Mouse (Mus musculus): ENCODE data around the gene Crtc3.

The Crtc3 gene

GRCm38 (mm10) chr7:80612191-80612787 lies 76.4 kb downstream of the Crtc3 start:
- H3K36me3 ChIP-seq (ENCODE audit: control insufficient read depth, insufficient read depth, low read length, poor library complexity, severe bottlenecking) = peaks cover 1% of the 10 kb centered on the region
- no peak for DNase-seq (ENCODE audit: low read depth, low spot score)

DNA sequence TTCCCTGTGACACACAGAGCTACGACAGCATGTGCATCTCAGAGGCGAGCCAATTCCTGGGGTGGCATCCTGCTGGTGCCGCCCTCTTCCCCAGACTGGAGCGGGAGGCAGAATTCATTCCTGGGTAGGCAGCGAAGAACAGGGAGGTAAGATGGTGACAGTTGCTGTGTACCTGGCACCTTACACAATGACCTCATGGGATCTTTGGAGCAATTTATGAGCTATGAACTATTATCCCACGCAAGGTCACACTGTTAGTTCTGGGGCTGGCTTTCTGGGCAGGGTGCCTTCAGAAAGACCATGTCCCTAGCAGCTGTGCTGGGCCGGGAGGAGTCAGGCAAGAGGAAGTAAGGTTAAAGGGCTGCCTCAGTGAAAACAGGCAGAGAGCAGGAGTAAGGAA lies 77.0 kb downstream of the Crtc3 start:
- DNase-seq (ENCODE audit: low read depth, low spot score) = no peak
- peaks cover 1% of the 10 kb centered on the region for H3K36me3 ChIP-seq (ENCODE audit: control insufficient read depth, insufficient read depth, low read length, poor library complexity, severe bottlenecking)
- no peaks in the 10 kb centered on the region for H3K27me3 ChIP-seq (ENCODE audit: control insufficient read depth, insufficient read depth, low read length, poor library complexity, severe bottlenecking)

More at GRCm38 (mm10) chr7:80612191-80612787, 76.4 kb downstream of the Crtc3 start:
- no peaks in the 10 kb centered on the region for H3K27me3 ChIP-seq (ENCODE audit: control insufficient read depth, insufficient read depth, low read length, poor library complexity, severe bottlenecking)

DNA sequence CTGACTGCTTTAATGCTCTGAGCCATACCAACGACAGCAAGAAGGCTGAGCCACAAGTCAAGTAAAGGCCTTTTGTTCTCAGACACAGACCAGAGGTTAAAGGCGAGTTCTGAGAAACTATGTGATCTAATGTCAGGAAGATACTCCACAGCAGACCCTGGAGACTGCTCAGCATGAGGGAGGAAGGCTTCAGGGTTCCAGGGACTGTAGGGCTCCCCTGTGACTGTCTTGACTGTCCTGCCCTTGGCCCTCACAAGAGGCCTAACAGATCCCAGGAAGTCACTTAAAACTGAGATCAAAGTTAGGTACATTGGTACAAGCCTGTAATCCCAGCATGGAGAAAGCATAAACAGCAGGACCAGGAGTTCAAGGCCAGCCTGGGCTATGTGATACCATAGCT lies 81.2 kb downstream of the Crtc3 start:
- H3K36me3 ChIP-seq (ENCODE audit: control insufficient read depth, insufficient read depth, low read length, poor library complexity, severe bottlenecking) = peaks cover 1% of the 10 kb centered on the region
- H3K27me3 ChIP-seq (ENCODE audit: control insufficient read depth, insufficient read depth, low read length, poor library complexity, severe bottlenecking) = no peaks in the 10 kb centered on the region
- DNase-seq (ENCODE audit: low read depth, low spot score) = no peak

DNA sequence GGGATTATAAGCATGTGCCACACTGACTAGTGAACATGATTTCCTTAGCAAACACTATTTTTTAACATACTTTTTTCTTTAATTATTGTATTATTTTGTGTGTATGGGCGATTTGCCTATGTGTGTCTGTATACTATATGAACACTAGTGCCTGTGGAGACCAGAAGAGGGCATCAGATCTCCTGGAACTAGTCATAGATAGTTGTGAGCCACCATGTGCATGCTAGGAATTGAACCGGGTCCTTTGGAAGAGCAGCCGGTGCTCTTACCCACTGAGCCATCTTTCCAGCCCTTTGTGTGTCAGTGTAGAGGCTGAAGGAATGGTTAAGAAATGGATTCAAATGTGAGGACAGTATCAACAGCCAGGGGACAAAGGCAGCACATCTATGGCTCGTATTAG lies 82.2 kb downstream of the Crtc3 start:
- no peaks in the 10 kb centered on the region for H3K27me3 ChIP-seq (ENCODE audit: control insufficient read depth, insufficient read depth, low read length, poor library complexity, severe bottlenecking)
- peaks cover 1% of the 10 kb centered on the region for H3K36me3 ChIP-seq (ENCODE audit: control insufficient read depth, insufficient read depth, low read length, poor library complexity, severe bottlenecking)
- DNase-seq (ENCODE audit: low read depth, low spot score) = no peak

- no peak for DNase-seq (ENCODE audit: low read depth, low spot score)
- peaks cover 1% of the 10 kb centered on the region for H3K36me3 ChIP-seq (ENCODE audit: control insufficient read depth, insufficient read depth, low read length, poor library complexity, severe bottlenecking)
- H3K27me3 ChIP-seq (ENCODE audit: control insufficient read depth, insufficient read depth, low read length, poor library complexity, severe bottlenecking) = no peaks in the 10 kb centered on the region
These were observed 83.1 kb downstream of the Crtc3 start for GRCm38 (mm10) chr7:80605557-80605930.

- no peak for DNase-seq (ENCODE audit: low read depth, low spot score)
- Histone ChIP-seq H3K27me3 (ENCODE audit: control insufficient read depth, insufficient read depth, low read length, poor library complexity, severe bottlenecking) (no peaks in the 10 kb centered on the region), H3K36me3 (ENCODE audit: control insufficient read depth, insufficient read depth, low read length, poor library complexity, severe bottlenecking) (peaks cover 1% of the 10 kb centered on the region)
These were observed 83.6 kb downstream of the Crtc3 start for GRCm38 (mm10) chr7:80604908-80605556.

DNA sequence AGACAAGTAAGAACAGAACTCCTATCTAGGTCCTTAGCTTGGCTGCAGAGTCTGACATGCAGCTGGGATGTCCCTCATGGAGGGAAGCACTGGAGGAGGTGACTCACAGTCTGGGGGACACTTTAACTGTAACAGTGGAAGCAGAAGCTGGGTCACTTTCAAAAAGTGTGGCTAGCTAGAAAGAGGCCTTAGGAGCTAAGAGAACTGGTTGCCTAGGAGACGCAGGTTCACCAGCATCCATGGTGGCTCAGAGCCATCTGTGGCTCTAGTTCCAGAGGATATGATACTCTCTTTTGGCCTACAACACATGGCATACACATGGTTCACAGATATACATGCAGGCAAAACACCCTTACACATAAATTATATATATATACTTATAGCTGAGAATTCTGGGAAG lies 86.1 kb downstream of the Crtc3 start:
- H3K27me3 ChIP-seq (ENCODE audit: control insufficient read depth, insufficient read depth, low read length, poor library complexity, severe bottlenecking) = no peaks in the 10 kb centered on the region
- H3K36me3 ChIP-seq (ENCODE audit: control insufficient read depth, insufficient read depth, low read length, poor library complexity, severe bottlenecking) = no peaks in the 10 kb centered on the region; the same call in 1 of the 2 replicates
- DNase-seq (ENCODE audit: low read depth, low spot score) = no peak

DNA sequence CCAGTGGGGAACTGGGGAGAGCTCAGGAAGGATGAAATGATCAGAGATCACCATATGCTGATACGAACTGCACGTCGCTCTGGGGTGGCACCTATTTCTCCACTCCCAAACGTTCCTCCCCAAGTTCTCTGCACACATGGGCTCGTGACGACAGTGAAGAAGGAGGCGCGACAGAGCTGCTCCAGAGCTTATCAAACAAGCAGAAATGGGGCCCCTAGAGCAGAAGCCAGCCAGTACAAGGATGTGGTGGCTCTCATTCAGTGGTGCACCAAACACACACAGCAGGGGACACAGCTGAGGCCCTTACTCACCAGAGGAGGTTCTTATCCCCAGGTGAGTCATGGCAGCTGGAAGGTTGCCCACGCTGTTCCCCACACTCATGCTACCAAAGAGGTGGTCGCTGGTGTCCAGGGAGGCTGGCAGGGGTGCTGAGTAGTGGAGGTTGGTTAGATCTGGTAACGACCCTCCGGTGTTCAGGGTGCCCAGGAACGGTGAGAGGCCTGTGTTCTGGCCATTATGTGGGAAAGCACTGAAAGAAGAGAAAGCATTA lies 90.2 kb downstream of the Crtc3 start:
- no peak for DNase-seq (ENCODE audit: low read depth, low spot score)
- H3K36me3 ChIP-seq (ENCODE audit: control insufficient read depth, insufficient read depth, low read length, poor library complexity, severe bottlenecking) = no peaks in the 10 kb centered on the region; the same call in 1 of the 2 replicates
- no peaks in the 10 kb centered on the region for H3K27me3 ChIP-seq (ENCODE audit: control insufficient read depth, insufficient read depth, low read length, poor library complexity, severe bottlenecking)

DNA sequence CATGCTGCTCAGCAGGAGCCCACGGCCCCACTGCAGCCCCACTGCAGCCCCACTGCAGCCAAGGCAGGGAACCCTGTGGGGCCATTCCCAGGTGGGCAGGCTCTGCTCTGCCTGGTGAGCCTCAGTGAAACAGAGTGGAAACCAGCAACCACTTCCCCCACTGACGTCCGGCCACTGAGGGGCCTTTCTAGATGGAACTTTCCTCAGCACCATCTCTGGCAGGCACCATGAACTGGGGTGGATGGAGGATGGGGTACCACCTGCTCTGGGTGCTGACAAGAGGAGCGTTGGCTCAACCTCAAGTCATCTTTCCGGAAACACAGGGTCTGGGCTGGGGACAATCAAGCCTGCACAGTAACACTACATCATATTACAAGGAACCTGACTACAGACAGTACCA lies 90.8 kb downstream of the Crtc3 start:
- Histone ChIP-seq H3K36me3 (ENCODE audit: control insufficient read depth, insufficient read depth, low read length, poor library complexity, severe bottlenecking) (peaks cover under 1% of the 10 kb centered on the region), H3K27me3 (ENCODE audit: control insufficient read depth, insufficient read depth, low read length, poor library complexity, severe bottlenecking) (no peaks in the 10 kb centered on the region)
- peak; percentile 42 for DNase-seq (ENCODE audit: low read depth, low spot score)

DNA sequence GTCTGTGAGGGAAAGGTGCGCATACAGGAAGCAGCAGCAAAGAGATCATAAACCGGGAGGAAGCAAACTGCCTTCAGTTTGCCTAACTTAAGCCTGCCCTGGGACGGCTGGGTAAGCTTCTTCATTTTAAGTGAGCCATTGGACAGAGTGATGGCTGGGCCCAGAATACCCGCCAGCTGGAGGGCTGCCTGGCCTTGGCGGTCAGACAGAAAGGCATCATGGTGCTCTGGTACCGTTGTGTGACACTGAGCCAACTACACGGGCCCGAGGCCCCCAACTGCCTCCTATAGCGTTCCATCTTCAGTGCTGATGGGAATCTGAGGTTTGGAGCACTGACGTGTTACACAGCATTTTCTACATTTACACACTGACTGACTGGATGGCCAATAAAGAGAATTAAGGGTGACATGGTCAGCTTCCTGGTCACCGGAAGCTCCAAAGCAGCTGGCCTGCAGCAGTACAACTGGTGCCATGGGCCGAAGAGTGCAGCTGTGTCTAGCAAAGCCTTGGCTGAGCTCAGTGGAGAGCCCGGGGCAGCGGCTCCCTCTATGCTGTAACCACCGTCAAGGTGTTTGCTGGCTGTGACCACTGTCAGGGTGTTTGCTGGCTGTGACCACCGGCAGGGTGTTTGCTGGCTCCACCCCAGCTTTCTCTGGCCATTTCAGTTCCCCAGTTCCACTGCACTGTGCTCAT lies 99.5 kb downstream of the Crtc3 start:
- no peak for DNase-seq (ENCODE audit: low read depth, low spot score)
- Histone ChIP-seq H3K27me3 (ENCODE audit: control insufficient read depth, insufficient read depth, low read length, poor library complexity, severe bottlenecking) (no peaks in the 10 kb centered on the region), H3K36me3 (ENCODE audit: control insufficient read depth, insufficient read depth, low read length, poor library complexity, severe bottlenecking) (peaks cover 6% of the 10 kb centered on the region)

DNA sequence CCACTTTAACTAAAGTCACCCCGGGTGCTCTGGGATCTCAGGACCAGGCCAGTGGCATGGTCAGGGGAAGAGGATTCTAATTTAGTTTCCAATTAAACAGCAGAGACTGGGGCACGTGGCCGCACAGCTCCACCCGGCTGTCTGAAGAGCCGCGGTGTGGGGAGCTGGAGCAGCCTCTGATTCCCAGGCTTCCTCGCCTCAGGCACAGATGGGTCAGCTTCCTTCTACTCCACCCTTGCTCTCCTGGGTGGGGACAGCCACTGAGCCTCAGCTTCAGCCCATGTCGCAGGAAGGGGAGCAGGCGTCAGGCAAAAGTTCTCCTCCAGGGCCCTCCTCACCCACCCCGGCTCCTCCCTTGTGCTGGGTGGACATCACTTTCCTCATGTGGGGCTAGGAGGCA lies 101.0 kb downstream of the Crtc3 start:
- no peak for DNase-seq (ENCODE audit: low read depth, low spot score)
- no peaks in the 10 kb centered on the region for H3K27me3 ChIP-seq (ENCODE audit: control insufficient read depth, insufficient read depth, low read length, poor library complexity, severe bottlenecking)

DNA sequence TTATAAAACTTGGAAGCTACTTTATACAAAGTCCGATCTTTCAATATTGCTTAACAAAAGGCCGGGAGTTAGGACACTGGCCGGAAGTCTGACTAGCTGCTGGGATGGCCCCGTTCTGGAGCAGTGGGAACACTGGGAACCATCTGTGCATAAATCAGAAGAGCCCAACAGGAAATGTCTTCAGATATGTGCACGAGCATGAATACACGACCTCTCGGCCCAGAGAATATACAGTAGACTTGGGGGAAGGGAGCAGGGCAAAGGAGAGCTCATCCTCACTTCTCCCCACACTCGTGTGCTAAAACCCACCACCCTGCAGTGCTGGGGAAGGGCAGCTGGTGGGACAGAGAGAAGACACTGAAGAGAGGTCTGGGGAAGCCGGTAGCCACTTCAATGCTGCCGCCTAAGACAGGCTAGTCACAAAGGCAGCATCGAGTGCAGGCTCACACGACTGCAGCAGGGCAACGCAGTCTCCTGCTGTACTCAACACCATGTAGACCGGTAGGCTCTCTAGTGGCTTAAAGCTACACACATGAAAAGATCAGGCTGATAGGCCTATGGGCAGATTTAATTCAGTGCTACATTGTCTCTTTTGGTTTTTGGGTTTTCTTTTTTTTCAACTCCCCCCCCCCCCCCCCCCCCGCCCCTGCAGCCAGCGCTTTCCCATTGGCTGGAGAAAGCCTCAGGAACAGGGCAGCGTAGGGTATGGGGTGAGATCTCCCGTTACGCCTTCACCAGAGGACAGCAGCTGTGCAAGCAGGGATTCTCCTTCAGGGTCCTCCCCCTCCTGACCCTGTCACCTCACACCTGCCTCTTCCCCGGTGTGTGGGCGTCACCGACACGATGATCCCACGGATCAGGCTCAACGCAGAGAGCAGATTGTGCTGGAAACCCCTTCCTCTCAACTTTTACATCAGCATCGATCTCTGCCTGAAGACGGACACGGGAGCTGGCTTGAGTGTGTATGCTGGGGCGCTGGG lies 101.7 kb downstream of the Crtc3 start:
- DNase-seq (ENCODE audit: low read depth, low spot score) = no peak
- H3K27me3 ChIP-seq (ENCODE audit: control insufficient read depth, insufficient read depth, low read length, poor library complexity, severe bottlenecking) = no peaks in the 10 kb centered on the region
- peaks cover 3% of the 10 kb centered on the region for H3K36me3 ChIP-seq (ENCODE audit: control insufficient read depth, insufficient read depth, low read length, poor library complexity, severe bottlenecking)

More for the DNA sequence above, 101.0 kb downstream of the Crtc3 start:
- peaks cover 5% of the 10 kb centered on the region for H3K36me3 ChIP-seq (ENCODE audit: control insufficient read depth, insufficient read depth, low read length, poor library complexity, severe bottlenecking)

- Histone ChIP-seq H3K36me3 (ENCODE audit: control insufficient read depth, insufficient read depth, low read length, poor library complexity, severe bottlenecking) (peaks cover 3% of the 10 kb centered on the region), H3K27me3 (ENCODE audit: control insufficient read depth, insufficient read depth, low read length, poor library complexity, severe bottlenecking) (no peaks in the 10 kb centered on the region)
- DNase-seq (ENCODE audit: low read depth, low spot score) = no peak
These were observed 102.5 kb downstream of the Crtc3 start for GRCm38 (mm10) chr7:80586161-80586560.

- Histone ChIP-seq H3K27me3 (ENCODE audit: control insufficient read depth, insufficient read depth, low read length, poor library complexity, severe bottlenecking) (no peaks in the 10 kb centered on the region), H3K36me3 (ENCODE audit: control insufficient read depth, insufficient read depth, low read length, poor library complexity, severe bottlenecking) (peaks cover 3% of the 10 kb centered on the region)
- DNase-seq (ENCODE audit: low read depth, low spot score) = no peak
These were observed 103.3 kb downstream of the Crtc3 start for GRCm38 (mm10) chr7:80585380-80585779.

Measured in splenic B cell, adult 2 months (primary cell).